Mouse (Mus musculus) olfactory bulb, adult 2 months (tissue): ENCODE measurements around the gene Abhd2.

ENCODE experiments used
- CTCF ChIP-seq: fragments of 200-500 bp; IDR thresholded peaks from 2 replicates; pipeline ENCODE4 v1.5.1; 2012; ENCODE audit warnings: low read depth, mild to moderate bottlenecking, low read length, moderate library complexity; ENCODE audit not compliant: insufficient read depth
- POLR2A ChIP-seq: fragments of 200-500 bp; IDR thresholded peaks from 2 replicates; pipeline ENCODE4 v1.6.1; 2012; ENCODE audit warnings: mild to moderate bottlenecking, low read depth, low read length, moderate library complexity; ENCODE audit not compliant: insufficient read depth

DNA sequence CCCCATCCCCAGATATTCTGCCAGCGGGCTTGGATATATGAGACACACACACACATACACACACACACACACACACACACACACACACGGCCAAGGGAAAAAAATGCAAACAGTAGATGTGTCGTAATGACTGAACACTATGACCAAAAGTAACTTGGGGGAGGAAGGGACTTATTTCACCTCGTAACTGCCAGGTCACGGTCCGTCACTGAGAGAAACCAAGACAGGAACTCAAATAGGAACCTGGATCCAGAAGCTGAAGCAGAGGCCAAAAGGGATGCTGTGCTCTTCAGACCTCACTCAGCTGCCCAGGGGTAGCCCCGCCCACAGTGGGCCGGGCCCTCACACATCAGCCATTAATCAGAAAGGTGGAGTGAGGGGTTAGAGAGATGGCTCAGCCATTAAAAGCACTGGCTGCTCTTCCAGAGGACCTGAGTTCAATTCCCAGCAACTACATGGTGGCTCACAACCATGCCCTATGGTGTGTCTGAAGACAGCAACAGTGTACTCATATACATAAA lies 73.6 kb downstream of the Abhd2 start:
- TF ChIP-seq POLR2A (no peak), CTCF (no peak)
